Mouse (Mus musculus) lung, postnatal 14 days (tissue): ENCODE measurements at regions not wholly inside any gene's neighbourhood (a gene's known extent, or its start where the extent isn't known, plus 50 kb on each side); places are given as distances from the start of the nearest gene placed in this dataset.

Experiments
- DNase-seq: peaks from one replicate; pipeline ENCODE4 v3.0.0; 2021

DNA sequence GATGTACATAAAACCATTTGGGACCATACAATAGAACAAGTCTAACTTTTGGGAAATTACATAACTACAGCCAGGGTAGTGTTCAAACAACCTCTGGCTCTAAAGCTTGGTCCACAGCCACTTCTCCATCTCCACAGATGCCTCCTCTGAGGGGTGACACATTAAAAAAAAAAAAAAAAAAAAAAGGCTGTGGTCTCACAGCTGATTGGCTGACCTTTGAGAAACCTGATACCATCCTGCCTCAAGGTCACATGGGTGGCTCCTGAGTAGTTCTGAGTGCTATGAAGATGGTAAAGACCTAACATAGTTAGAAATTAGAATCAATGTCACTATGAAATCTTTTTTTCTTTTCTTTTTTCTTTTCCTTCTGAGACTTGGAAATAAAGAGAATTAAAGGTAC is 102.4 kb downstream of the Tmem182 start:
- DNase-seq, result no peak

GRCm38 (mm10) chr1:40913591-40913990 is 108.2 kb downstream of the Tmem182 start:
- DNase-seq, result no peak

DNA sequence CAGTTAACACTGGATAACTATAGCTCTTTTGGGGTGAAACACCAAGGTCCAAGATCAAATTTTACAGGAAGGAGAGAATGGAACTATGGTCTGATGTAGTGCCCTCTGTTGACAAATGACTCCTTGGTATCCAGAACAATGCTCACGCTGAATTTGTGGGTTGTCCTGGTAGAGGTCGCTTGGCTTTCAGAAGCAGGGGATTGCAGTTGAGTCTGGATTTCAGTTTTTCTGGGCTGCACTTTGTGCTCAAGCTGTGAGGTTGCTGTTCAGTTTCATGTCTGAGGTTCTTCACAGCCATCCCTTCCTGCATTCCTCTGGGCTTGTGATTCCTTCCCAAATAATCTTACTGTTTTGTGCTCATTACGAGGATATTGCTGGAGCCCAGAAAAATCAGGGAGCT is 118.9 kb downstream of the Tmem182 start:
- no peak for DNase-seq

DNA sequence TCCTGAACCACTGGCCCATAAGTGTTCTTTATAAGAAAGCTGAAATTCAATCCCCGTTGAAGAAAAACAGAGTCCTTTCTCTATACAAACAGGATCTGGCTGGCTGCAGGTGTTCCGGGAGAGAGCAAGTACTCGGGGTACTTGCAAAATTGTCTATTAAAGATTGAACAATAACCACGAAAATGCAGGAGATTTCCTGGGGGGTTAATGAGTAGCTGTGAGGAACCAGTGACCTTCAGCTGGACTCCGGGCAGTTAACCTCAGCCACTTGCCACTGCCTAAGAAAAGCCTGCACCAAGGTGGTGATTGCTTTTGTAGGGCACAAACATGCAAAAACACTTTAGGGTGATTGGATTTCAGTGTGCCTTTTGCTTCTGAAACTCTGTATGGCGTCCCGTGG is 119.4 kb downstream of the Tmem182 start:
- DNase-seq, result no peak

DNA sequence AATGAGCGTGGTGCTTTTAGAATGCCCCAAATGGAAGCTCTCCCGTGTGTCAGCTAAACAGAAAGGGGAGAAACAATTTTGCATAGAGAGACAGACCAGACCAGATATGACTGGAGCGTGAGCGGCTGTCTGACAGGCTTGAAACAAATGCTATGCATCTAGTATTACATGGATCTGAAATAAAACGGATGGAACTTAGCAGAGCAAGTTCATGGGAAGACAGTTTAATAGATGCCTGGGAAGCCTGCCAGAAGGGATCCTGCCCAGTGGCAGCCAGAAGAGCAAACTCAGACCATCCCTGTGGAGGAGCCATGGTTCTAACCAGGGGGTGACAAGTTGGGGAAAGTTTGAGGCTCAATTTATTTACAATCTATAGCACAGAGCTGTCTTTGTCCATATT is 126.0 kb downstream of the Tmem182 start:
- DNase-seq, result no peak

- DNase-seq, result no peak
These were observed 131.3 kb downstream of the Tmem182 start for GRCm38 (mm10) chr1:40936729-40937128.

DNA sequence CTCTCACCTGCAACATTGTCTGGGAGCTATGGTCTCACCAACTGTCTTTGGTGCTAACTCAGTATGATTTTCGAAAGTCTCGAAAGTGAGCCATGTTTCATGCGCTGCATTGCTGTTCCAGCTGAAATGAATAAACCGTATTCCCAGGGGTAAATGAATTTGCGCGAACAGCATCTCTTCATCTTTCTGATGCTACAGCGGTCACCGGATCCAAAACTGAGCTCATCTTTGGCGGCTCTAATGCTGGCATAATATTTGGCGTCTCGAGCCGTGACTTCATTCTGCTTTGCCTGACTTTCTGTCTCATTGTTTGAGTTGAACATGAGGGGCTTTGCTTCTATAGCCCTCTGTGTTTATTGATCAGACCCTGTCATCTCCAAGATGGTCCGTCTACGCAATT is 137.3 kb downstream of the Tmem182 start:
- no peak for DNase-seq

- no peak for DNase-seq
These were observed 137.8 kb downstream of the Tmem182 start for GRCm38 (mm10) chr1:40943165-40943564.

- DNase-seq, result no peak
These were observed 145.2 kb downstream of the Tmem182 start for GRCm38 (mm10) chr1:40950641-40951040.

GRCm38 (mm10) chr1:40954720-40955163 is 149.3 kb downstream of the Tmem182 start:
- DNase-seq, result no peak

DNA sequence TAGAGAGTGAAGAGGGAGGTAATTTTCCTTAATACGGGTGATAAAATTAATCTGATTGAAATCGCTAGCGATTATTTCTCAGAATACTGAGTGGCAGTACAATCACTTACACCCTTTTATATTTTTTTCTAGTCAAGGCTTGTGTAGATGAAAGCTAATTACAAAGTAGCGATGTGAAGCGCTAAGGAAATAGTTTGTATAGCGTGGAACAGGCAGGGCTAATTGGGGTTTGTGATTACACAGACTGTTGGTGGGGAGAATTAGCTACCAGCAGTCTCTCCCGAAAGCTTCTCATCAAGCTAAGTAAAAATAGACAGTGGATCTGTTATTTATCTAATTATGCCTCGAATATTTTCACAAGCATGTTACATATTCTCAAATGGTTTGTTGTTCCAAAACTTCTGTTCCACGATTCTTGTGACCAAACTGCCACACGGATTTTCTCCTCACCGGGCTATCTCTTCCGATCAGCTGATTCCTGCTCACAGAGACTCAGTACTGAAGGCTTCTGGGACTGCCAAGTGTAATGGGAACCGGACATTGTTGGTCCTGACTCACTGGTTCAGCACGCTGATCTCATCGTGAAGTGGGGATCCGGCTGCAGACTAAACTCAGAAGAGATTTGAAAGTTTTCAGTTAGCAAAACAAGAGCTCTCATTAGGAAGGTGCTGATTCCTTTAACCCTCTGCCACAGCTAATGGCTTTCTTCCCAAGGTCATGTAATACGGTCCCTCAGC is 162.5 kb downstream of the Tmem182 start:
- no peak for DNase-seq

DNA sequence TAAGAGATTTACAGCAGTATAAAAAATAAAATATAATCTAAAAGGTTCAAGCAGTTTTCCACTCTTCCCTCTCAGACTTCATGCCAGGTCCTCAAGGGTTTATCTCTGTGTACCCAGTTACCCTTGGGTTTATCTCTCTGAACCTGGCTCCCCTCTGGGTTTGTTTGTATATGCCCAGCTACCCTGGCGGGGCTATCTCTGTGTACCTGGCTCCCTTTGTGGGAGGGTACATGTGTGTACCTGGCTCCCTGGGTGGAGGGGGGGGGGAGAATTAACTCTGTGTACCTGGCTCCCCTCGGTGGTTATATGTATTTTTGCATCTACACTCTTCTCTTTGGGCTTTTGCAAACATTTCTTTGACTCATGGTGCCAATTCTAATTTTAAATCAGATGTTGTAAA is 178.4 kb downstream of the Tmem182 start:
- no peak for DNase-seq

- no peak for DNase-seq
These were observed 187.9 kb downstream of the Tmem182 start for GRCm38 (mm10) chr1:40993327-40993726.

GRCm38 (mm10) chr1:41001154-41001949 is 196.0 kb downstream of the Tmem182 start:
- no peak for DNase-seq

GRCm38 (mm10) chr1:41002006-41002405 is 196.6 kb downstream of the Tmem182 start:
- no peak for DNase-seq

GRCm38 (mm10) chr1:41026943-41027342 is 221.5 kb downstream of the Tmem182 start:
- DNase-seq, result no peak

DNA sequence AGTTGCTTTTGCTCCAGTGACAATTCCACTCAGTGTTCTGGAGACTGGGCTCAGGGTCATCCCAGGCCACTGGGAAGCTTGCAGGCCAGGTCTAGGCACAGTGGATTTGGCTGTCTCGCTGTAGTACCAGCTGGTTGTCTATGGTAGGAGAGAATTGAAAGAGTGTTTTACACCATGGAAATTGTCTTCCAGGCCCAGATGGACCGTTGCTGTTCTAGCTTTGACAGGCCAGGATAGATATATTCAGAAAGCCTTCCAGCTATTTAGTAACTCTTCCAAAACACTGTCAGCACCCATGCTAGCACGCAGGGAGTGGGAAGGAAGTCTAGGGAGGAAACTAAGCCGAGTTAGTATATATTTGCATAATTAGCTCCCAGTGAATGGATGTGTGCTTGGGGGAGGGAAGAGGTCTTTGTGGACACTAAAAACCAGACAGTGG is 222.2 kb downstream of the Tmem182 start:
- DNase-seq, result no peak

GRCm38 (mm10) chr1:41028021-41028420 is 222.6 kb downstream of the Tmem182 start:
- DNase-seq, result no peak

DNA sequence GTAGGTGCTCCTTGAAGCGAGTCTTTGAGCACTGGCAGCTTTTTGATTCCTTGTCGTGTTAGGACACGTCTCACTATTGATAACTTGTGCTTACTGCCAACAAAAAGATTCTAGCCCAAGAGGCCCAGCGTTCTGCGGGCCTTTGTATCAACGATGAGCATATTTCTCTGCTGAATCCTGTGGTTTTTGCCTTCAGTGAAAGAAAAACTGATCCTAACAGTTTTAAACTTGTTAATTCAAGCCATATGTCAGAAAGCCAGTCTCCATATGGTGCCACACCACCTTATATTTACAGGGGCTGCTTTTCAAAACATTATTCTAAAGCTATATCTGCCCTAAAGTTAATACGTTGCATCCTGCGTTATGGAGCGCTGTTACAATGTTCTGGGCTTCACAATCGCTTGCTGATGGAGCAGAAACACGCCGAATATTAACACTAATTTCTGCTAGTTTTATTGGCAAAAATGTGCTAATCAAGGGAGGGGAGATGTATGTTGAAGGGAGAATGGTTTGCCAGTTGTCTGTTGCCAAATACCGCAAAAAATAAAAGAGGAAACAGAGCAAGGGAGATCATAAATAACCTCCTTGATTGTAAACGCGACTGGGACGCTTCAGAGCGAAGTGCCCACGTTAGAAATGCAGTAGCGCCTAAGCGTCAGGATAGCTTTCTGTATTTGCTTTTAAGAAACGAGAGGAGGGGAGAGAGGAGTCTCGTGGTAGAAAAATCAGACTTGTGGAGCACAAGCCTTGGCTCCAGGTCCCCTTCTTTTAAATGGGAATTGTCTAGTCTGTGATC is 229.9 kb downstream of the Tmem182 start:
- DNase-seq, result no peak

- DNase-seq, result no peak
These were observed 231.5 kb downstream of the Tmem182 start for GRCm38 (mm10) chr1:41036940-41037339.

DNA sequence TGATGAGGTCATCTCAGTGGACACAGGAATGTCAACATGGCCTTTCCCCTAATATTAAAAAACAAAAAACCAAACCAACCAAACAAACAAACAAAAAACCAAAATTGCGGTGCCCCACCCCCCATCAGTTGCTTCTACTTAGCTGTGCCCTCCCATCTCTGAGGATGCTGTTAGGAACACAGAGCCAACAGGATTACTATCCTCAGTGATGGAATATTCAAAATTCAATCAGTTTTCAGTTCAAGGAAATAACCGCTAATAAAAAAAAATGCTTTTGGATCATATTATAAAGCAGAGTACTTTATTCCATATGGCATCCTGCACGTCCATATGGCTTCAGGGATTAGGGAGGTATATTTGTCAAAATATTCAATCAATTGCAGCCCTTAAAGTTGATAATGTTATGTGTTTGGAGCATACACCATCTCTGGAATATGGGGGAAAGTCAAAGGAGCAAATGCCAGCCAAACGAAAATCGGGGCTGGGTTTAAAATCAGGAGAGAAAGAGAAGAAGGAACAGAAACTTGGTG is 249.1 kb downstream of the Tmem182 start:
- no peak for DNase-seq

DNA sequence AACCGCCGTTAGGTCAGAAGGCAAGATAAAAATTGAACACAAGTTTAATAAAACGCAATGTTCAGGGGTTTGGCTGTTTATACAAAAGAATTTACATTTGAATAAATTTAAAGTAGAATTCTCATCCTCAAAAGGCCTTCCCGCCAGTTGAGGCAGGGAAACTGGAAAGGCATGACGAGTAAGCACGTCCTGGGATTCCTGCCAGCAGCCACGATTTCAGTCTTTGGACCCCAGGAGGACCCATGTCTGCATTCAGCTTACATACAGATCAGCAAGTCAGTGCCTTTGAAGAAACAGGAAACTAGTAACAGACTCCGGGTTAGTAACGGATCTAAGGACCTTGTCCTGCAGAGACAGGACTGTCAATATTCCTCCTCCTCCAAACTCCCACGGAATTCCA is 250.4 kb downstream of the Tmem182 start:
- no peak for DNase-seq

GRCm38 (mm10) chr1:41065130-41065529 is 259.7 kb downstream of the Tmem182 start:
- DNase-seq, result no peak
